Mouse (Mus musculus): ENCODE data around the gene Agfg2.
"Not testable (repeated sequence)": the region's sequence is repeated elsewhere in the genome, so short reads cannot be mapped to it uniquely, and the experiment has no call there.

The Agfg2 gene

DNA sequence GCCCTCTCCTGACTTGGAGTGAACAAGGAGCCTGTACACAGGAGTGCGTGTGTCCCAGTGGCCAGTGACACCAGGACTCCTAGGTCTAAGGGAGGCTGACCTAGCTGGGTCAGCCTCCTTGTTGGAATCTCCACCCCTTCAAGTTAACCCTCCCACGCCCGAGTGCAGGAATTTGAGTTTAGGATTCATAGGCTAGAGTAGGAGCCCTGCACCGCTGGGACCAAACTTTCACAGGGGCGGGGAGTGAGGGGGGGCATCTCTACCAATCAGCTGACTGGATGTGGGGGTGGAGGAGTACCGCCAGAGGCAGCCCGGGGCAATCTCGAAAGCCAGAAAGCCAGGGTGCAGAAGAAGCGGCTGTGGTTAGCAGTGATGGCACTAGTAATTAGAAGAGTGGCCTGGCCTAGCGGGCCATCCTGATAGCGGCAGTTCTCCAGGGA, 38.9 kb downstream of the Agfg2 start, which contains the start of gene Irs3:
Gene Irs3, minus strand, starts transcription at position 63 of the 440 bp plus-strand sequence.
- DNase-seq (ENCODE audit: low spot score in 2 of 2): peak; percentile 52

DNA sequence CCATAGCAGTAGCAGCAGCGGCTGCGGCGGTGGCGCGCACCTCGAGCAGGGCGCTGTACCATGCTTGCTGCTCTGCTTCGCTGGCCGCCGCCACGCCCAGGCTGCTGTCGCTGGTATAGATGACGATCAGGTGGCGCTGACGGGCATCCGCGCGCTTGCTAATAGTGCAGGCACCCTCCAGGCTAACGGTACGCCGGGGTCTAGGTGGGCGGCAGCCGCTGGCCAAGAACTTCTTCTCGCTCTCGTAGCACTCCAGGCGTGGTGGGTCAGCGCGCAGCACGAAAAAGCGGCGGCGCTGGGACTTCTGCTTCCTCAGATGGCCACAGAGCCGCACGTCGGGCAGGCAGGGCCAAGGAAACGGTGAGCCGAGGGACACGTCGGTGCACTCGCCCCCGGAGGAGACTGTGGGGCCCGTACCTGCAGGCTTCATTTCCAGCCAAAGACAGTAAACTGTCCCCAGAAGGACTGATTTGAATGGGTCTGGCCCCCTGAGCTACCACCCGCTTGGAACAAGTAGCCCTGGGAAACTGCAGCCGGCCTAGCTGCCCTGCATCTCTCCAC, 39.4 kb downstream of the Agfg2 start:
- DNase-seq (ENCODE audit: low spot score in 2 of 2): no peak

DNA sequence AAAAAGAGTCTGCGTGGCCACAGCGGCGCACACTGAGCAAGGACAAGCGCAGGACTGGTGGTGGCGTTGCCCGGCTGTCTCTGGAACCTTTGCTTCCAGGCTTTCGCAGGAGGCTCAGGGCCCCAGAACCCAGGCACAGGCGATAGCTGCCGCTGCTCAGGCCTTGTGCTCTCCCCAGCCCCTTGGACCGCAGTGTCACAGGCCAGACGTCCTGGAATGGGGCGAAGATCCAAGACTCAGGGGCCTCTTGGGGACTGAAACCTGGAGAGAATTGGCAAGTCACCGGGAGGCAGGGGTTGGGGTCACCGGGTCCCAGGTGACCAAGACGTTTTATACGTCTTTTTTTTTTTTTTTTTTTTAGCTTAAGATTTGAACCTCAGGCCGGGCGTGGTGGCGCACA, 40.0 kb downstream of the Agfg2 start:
- DNase-seq (ENCODE audit: low spot score in 2 of 2): no peak

DNA sequence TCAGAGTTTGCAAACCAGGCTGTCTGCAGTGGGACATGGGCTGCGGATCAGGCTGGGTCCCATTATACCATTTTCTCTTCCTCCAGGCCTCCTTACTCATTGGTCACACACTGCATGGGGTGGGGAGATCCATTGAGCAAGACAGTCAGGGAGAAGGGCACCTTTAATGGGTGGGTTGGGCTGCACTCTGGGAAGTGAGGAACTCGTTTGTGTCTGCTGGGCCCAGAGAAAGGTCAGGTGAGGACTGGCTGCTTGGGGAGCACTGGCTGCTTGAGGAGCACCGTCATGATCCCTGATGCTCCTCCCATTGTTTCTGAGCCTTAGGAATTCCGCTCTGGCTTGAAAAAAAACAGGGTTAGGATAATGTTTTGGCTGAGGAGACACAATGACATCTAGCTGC, 41.6 kb downstream of the Agfg2 start:
- no peak for DNase-seq (ENCODE audit: low spot score in 2 of 2)

DNA sequence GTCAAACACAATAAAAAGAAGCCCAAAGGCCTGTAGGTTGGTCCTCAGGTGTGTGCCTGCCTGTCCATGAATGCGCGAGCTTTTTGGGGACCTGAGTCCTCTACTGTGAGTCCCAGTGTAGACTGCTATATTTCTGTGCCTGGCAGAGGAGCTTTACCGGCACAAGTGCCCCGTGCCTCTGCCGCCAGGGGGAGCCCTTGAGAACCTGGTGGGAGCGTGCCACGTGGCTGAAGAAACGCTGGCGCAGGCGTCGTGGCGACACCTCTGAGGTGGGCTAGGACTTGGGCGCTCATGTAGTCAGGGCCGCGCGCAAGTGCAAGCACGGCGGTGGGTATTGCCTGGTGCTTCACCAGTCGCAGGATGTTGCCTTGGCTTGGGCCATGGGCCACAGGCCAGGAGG, 43.5 kb downstream of the Agfg2 start, which contains the start of gene Sap25:
Gene Sap25, plus strand, starts transcription at position 281 of the 400 bp plus-strand sequence.
- DNase-seq (ENCODE audit: low spot score in 2 of 2): no peak

DNA sequence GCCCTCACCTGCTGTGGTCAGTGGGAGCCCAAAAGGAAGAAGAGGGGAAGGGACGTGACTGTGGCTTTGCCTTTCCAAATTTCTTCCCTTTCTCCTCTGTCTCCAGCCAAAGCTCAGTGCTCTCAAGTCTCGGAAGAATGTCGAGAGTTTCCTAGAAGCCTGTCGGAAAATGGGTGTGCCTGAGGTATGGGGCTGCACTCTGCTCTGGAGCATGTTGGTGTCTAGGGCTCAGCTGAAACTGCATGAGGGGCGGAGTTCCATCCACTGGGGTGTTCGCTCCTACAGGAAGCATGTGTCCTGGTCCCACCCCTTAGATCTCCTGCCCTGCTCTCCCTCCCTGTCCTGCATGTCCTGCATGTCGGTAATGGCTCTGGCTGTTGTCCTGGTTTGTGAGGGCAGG, 45.1 kb downstream of the Agfg2 start:
- DNase-seq (ENCODE audit: low spot score in 2 of 2): no peak

DNA sequence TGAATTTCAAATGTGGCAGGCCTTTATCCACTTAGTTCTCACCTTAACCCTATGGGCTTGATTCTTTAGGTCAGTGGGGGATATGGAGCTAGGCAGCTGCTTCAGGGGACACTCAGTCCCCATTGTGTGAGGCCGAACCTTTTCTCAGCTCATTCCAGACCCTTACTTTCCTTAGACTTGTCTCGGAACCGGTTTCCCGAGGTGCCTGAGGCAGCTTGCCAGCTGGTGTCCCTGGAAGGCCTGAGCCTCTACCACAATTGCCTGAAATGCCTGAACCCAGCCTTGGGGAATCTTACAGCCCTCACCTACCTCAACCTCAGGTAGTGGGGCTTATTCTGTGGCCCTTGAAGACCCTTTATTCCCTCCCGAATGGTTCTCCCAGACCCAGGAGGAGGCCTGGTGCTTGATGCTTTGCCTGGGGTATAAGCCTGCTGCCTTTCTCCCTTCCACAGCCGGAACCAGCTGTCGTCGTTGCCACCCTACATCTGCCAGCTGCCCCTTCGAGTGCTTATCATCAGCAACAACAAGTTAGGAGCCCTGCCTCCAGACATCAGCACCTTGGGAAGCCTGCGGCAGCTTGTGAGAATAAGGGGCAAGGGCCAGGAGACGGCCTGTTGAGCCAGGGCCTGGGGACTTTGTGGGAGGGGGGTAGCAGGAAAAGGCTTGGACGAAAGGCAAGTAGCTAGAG, 51.0 kb downstream of the Agfg2 start:
- no peak for DNase-seq (ENCODE audit: low spot score in 2 of 2)

DNA sequence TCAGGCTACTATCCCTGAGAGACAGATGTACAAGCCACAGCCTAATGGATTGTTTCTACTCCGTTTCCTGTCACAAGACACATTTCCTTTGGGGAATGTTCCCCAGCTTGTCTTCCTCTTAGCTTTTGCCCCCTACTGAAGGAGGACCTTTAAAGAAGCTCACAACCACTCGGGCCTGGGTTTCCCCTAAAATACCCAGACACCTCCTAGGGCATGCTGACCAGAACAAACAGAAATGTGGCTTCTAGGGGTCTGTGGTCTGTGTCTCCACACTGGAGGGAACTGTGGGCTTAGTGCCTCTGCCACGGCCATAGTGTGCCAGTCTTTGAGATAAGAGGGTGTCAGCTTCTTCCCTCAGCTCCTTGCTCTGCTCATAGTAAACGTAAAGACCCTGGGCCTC, 52.9 kb downstream of the Agfg2 start:
- DNase-seq (ENCODE audit: low spot score in 2 of 2): no peak

DNA sequence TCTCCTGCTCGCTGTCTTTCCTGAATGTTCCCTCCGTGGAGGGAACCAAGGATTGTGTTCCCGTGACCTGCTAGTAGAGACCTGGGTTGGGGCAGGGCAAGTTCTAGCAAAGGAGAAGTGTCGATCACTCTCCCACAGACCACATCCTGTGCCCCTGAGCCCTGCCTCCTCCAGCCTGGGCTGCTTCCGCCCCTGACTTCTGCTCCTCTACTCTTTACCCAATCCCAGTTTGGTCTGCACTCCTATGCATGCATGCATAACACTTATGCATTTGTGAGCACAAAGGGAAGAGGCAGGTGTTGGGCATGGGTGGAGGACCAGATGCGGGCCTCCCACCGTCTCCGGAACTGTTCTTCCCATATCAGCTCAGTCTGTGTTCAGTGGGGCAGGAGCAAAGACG, 53.4 kb downstream of the Agfg2 start:
- peak in 1 of 2 experiments; percentile 58 for DNase-seq (ENCODE audit: low spot score in 2 of 2)

DNA sequence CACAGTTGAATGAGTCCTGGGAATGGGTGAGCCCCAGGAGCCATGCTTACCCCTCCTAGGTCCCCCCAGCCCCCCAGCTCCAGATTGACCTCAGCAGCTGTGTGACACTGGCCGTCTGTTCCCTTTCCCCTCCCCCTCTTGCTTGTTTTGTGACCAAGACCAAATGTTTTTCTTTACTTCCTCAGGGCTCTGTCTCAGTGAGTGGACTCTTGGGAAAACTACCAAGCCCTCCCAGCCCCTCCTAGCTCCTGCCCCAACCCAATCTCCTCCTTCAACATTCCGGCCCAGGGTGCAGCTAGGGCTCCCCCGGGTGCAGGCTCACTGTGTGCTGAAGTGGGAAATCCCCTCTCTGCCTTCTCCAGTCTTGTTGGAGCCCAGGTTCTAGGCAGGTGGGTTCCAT, 53.9 kb downstream of the Agfg2 start:
- DNase-seq (ENCODE audit: low spot score in 2 of 2): peak; percentile 60 to 73

DNA sequence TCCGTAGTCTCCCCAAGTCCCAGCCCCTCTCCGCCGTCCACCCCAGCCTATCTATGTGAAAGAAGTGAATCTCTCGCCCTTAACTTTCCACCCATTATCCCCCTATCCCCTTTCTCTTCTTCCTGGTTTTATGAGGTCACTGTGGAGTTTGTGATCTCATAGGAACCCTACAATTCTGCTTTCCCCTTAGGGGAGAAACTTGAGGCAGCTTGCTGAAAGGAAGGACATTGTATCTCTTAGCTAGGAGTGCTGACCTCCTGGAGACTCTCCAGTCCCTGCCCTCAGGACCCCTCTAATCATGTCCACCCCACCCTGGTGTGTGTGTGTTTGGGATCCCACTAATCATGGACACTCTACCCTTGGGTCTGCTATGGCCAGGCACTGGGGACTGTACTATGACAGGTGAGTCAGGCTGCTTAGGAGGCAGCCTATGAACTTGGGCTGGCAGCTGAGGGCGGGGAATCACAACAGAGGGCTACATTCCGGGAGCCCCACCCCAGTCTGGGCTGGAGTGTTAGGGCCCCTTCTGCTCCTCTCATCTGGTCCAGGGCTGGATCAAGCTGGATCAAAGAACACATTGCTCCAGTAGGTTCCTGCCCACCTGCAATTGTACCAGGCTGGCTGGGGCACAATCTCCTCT, 54.5 kb downstream of the Agfg2 start:
- no peak for DNase-seq (ENCODE audit: low spot score in 2 of 2)

DNA sequence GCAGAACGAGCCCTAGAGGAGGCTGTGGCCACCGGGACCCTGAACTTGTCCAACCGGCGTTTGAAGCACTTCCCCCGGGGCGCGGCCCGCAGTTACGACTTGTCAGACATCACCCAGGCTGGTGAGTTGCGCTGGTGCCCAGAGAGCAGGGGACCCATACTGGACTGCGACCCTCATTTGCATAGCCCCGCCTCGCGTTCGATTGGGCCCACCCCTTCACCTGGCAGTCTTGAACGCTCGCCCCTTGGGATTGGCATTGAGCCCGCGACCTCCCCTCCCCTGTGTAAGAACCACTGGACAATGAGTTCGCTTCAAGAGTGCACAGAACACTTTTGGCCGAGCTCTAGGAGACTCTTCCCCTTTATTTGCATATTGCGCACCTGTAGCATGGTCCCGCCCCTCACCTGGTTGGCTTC, 55.2 kb downstream of the Agfg2 start:
- no peak for DNase-seq (ENCODE audit: low spot score in 2 of 2)

DNA sequence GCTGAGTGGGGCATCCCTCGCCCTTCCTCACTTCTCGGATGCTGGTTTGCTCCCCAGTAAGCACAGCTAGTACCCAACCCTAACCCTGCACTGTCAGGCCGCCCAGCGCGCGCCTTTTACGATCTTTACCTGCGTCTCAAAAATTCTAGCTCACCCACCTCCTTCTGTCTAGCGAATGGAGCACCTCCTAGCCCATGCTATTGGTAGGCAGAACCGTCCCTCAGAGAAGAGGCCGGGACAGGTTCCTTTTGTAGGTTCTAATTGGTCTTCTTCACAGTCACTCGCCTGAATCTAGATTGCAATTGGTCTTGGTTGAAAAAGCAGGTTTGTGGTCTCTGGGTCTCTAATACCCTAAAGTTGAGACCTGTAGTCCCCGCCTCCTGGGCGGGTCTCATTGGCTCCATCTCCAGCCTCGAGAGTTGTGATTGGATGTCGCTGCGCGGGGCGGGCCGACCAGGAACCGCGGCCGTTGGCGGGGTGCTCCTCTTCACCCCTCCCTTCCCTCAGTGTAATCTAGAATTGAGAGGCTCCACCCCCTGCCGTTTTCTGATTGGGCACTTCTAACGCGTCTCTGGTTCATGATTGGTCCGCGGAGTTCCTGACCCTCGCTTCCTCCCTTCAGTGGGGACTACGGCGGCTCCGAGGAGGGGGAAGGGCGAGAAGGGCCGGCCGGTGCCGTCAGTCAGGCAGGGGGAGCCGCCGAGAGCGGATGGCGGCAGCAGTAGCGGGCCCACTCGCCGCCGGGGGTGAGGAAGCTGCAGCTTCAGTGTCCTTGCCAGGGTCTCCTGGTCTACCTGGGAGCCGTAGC, 55.8 kb downstream of the Agfg2 start, which contains the start of the genes Fbxo24, Lrch4 and Gm20605:
Gene Fbxo24, minus strand, starts transcription at position 505 of the 808 bp plus-strand sequence.
Gene Lrch4, plus strand, starts transcription at position 624 of the 808 bp plus-strand sequence.
Gene Gm20605, plus strand, starts transcription at position 678 of the 808 bp plus-strand sequence.
- peak; percentile 100 for DNase-seq (ENCODE audit: low spot score in 2 of 2)

DNA sequence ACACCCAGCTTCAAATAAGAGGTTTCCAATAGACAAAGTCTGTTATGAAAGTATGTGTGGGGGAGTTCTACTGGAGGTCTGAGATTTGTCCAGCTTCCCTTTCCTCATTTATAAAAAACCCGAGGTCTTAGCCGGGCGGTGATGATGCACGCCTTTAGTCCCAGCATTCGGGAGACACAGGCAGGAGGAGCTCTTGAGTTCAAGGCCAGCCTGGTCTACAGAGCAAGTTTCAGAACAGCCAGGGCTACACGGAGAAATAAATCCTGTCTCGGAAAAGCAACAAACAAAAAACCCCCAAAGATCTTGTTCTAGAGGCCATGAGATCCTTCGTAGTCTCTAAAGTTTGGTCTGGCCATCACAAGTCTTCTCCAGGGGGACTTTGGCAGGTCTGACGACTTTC, 56.5 kb downstream of the Agfg2 start:
- DNase-seq (ENCODE audit: low spot score in 2 of 2): peak in 1 of 2 experiments; percentile 51

DNA sequence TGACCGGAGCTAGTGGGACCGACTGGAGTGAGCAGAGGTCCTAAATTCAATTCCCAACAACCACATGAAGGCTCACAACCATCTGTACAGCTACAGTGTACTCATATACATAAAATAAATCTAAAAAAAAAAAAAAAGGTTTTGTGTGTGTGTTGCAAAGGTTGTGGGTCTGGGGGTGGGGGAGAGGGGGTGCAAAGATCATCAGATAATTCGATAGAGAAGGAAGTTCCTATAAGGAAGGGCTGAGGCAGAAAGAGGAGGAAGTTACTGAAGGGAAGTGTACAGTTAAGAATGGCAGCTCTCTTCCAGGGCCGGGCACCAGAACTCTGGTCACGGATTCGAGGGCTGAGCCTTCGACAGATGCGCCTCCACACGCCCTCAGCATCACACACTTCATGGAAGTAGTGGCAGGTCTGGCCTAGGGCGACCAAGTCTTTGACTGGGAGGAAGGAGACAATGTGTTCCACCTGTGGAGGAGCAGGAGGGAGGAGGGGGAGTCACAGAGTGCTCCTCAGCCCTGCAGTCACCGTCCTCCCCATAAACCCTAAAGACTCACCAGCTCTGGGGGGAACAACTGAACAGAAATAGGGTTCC, 60.5 kb downstream of the Agfg2 start:
- DNase-seq (ENCODE audit: low spot score in 2 of 2): no peak

DNA sequence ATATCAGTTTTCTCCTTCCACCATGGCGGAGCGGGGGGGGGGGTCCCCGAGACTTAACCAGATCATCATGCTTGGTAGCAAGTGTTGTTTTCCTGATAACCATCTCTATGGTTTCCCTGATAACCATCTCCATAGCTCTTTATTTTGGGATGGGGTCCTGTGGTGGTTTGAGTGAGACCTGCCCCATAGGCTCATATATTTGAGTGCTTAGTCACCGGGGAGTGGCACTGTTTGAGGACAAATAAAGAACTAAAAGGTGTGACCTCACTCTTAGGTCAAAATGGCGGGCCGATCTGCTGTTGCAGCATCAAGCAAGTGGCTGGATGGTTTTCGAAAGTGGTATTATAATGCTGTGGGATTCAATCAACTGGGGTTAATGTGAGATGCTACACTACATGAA, 69.2 kb downstream of the Agfg2 start:
- DNase-seq (ENCODE audit: low spot score in 2 of 2): no peak

DNA sequence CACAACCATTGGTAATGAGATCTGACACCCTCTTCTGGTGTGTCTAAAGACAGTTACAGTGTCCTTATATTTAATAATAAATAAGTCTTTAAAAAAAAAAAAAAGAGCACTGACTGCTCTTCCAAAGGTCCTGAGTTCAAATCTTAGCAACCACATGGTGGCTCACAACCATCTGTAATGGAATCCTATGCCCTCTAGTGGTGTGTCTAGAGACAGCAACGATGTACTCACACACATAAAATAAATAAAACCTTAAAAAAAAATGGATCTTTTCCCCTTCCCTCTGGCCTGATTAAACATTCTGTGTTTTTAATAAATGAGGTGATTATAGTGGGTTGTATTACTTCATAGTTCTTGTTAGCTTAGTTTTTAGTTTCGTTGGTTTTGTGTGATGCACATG, 69.6 kb downstream of the Agfg2 start:
- not testable (repeated sequence) for DNase-seq (ENCODE audit: low spot score in 2 of 2)

DNA sequence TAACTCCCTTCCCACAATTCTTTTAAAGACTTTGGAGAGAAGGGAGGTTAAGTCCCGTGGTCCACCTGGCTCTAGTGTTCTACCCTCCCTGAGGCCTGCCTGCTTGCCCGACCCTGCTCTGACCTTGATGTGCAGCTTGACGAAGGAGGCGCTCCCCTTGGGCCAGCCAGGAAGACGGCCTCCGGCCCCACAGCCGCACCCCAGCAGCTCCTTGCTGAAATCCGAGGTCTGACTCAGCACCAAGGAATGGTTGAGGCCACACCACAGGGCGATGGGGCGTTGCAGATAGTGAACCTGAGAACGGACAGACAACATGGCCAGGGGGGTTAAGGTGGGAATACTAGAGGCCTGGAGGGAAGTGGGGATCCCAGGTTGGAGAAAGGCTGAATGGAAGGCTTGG, 71.0 kb downstream of the Agfg2 start, which contains the start of gene Pcolce:
Gene Pcolce, minus strand, starts transcription at position 235 of the 400 bp plus-strand sequence.
- DNase-seq (ENCODE audit: low spot score in 2 of 2): peak in 1 of 2 experiments; percentile 45

DNA sequence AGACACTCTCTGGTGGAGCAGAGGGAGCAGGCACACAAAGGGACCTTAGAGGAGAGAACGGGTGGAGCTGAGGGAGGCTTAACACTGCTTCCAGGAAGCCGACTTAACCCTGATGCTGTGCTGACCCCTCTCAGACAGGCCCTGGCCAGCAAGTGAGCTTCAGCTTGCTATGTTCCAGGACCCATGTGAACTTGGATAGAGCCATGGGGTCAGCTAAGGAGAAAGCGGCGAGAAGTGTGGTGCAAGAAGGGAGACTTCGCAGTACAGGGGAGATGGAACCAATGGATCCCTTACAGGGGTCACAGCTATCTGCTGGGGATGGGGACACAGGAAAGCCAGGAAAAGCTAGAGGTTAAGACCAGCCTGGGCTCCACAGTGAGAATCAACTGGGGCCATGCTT, 71.5 kb downstream of the Agfg2 start:
- DNase-seq (ENCODE audit: low spot score in 2 of 2): peak in 1 of 2 experiments; percentile 43

DNA sequence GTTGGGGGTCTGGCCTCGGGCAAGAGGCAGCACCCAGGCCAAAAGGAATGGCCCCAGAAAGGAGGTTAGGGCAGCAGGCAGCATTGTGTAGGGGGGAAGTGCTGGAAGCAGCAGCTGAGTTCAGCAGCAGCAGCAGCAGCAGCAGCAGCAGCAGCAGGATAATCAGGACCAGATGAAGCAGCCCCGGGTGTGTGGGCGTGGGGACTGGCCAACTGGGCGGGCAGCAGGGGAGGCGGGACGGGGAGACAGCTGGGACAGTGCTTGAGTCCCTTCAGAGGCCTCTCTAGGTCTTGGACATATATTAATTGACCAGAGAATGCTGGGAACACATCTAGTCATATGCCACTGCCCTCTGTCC, 73.3 kb downstream of the Agfg2 start:
- peak; percentile 71 to 81 for DNase-seq (ENCODE audit: low spot score in 2 of 2)

DNA sequence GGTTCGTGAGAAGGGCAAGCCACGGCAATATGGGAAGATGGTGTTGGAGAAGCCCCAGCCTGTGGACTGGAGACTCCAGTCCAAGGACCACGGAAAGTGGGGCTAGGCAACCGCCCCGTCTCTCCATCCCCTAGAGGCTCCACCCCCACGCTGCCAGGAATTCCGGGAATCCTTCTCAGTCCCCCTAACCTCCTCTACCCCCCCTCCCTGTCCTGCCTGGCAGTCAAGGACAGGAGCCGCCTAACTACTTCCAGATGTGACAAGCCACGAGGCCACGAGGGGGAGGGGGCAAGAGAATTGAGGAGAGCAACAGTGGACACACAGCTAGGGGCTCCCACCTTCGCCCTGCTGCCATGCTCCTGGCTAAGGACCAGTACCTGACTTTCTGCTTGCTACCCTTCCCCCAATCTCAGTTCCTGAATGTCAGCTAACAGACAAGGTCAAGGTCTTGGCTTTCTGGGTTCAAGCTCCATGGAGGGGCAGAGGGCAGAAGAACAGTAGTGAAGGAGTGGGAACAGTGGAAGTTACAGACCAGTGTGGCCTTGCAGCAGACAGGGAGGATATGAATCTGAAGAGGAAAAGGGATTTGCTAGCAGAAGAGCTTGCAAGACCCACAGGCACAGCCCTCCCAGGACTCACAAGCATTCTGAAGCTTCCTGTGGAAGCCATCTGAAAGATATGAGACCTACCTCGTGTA, 73.8 kb downstream of the Agfg2 start:
- DNase-seq (ENCODE audit: low spot score in 2 of 2): peak; percentile 81 to 86

Data from heart, adult 9 months (tissue).